Mouse (Mus musculus) adrenal gland (tissue): Measurements from ENCODE around the gene Plekha3.

ENCODE experiments used
- intact Hi-C: fragments of 180-260 bp; cut with DNase I; formaldehyde crosslinking; loops from one replicate; pipeline ENCODE4 v1.15.1; 2025
- long read RNA-seq, 2 experiments: library from polyadenylated mRNA; unstranded; transcript quantifications; one replicate each; pipeline ENCODE4 v2.0.0; 2020; ENCODE audit warnings: borderline replicate concordance in 1 of 2; ENCODE audit not compliant: insufficient replicate concordance in 1 of 2

Plekha3 gene
- long read RNA-seq, experiment 1, partial matches to known transcripts, result 3 of 8 reads
- long read RNA-seq, experiment 1, other reads (novel, unspliced or antisense), result 3 of 8 reads
- long read RNA-seq, experiment 2, partial matches to known transcripts, result 4 of 5 reads
- long read RNA-seq, experiment 2, other reads (novel, unspliced or antisense), result 0 of 5 reads

DNA sequence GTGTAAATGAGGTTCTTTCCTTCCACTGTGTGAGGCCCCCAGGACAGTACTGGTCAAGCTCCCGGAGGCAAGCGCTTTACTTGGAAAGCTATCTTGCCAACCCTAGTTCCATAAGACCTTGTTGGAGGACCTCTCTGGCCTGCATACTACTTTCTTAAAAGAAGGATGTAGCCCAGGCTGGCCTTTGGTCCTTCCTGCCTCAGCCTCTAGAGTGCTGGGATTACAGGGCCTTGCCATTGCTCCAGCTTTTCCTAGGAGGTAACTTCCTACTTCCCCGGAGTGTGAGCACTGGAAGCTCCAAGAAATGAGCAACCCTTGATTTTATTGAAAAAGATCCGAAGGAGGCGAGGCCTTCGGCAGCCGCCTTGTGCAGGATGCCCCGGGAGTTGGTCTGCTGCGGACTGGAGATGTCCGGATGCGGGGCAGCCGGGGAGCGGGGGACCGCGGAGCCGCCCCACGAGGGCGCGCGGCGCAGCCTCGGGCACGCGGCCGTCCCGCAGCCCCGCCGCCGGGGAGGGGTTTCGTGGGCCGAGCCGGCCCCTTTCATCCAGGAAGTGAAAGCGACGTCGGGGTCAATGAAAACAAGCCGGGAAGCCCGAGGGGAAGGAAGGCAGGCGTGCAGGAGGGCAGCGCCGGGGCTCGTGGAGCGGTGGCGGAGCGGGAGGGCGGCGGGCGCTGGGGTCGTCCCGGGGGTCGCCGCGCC is at the start of gene Plekha3:
Plekha3 (plus strand) TSS at position 557 of the 703 bp plus-strand sequence.
- intact Hi-C loops, result no loop called here

DNA sequence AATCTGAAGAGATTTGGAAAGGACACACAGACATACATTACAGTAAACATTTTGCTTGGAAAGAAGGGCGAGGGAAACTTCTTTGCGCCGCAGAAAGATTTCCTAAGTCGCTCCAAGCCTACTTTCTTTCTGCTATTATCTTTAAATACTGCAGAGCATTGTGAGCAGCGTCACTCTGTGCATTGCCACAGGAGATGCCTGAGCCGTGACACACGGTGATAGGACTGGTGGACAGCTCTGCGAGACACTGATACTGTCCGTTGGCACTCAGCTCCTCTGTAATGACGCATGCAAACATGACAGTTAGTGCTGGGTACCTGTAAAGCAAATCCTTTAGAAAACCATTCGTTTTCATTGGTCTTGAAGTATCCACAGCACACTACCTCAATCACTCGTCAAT is 44.8 kb upstream of the Plekha3 start:
- intact Hi-C loops, result no loop called here

DNA sequence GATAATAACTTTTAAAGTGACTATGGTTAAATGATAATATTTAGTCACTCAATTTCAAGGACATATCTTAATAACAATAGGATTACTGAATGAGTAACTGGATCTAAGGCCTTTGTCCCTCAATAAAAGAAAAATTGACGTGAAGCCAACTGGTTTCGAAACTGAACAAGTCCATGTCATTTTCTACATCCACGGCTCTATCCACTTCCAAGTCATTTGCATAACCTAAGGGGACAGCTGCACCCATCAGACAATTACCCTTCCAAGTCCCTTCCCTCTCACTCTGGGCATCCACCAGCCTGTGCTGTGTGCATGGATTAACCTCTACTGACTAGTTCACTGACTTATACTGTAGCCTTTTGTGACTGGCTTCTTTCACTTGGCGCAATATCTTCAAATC is 43.5 kb upstream of the Plekha3 start:
- intact Hi-C loops, result no loop called here

DNA sequence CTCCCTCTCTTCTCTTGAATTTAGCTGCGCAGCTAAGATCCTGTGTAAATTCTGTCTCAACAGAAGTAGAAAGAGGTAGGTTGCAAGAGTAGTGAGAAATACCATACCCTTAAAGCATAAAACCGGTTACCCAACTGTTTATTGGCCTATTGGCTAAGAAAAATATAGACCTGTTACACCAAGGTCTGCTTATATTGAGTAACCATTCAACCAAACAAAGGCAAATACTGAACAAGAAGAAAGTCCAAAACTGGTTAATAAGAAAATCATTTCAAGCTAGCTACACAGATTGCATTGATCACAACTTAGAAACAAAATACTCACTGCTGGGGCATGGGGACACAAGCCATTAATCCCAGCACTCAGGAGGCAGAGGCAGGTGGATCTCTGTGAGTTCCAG is 35.4 kb upstream of the Plekha3 start:
- intact Hi-C loops, result no loop called here

DNA sequence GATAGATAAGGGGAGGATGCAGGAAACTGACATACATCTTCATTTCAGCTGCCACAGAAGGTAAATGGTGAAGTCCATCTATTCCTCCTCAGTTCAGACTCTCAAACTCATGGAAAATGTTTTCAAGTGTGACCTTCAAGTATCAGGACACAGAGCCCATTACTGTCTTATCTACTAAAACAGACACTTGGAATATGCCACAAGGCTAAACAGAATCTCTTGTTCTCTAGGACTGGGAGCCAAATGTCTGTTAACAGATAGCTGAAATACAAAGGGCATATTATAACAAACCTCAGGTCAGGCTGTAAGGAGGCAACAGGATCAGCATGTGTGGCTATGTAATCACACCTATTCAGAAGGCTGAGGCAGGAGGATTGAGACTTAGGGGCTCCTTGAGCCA is 31.3 kb upstream of the Plekha3 start:
- intact Hi-C loops, result no loop called here

DNA sequence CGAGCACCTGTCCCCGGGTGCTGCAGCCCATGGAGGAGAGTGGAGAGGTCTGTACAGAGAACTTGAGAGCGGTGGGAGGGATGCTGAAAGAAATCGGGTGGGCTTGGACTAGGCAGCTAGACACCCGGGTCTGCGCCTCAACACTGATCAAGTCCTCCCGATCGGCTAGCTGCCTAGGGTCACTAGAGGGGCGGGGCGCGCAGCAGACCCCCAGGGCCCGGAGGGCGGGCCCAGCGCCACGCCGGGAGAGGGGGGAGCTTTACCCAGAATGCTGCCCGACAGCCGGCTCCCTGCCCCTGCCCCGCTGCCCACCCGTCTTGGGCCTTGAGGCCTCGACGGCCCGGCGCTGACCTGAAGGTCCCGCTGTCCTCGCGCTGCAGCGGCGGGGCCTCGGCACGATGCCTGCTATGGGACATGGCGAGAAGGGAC is 27.6 kb upstream of the Plekha3 start:
- intact Hi-C loops, result no loop called here

DNA sequence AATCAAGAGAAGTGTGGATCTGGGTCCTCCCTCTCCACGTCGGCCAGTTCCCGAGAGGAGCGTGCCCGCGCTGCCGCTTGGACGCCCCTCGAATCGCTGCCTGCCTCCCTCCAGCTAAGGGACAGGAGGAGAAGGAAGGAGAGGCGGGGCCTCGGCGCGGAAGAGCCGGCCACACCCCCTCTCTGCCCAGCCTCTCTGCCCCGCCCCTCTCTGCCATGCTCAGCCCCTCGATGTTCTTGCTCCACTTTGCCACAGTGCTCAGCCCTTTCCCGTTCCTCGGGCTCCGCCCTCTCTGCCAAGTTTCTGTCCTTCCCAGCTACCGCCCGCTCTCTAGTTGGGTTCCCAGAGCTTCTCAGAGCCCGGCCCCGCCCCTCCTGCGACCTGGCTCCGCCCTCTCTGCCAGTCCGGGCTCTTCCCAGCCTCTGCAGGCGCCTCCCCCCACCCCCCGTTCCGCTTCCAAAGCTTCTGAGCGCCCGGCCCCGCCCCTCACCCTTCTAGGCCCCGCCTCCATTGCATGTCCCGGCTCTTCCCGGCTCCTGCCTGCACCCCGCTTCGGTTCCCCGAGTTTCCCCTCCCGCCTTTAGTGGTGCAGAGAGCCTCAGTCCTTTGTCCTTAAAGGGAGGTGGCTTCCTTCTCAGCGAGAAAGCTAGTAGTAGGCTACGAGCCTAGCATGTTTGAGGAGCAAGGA is 27.1 kb upstream of the Plekha3 start, which contains the start of the genes Prkra and Pjvk:
Prkra (minus strand) TSS at position 133 of the 688 bp plus-strand sequence.
Pjvk (plus strand) TSS at position 594 of the 688 bp plus-strand sequence.
- intact Hi-C loops, result no loop called here

DNA sequence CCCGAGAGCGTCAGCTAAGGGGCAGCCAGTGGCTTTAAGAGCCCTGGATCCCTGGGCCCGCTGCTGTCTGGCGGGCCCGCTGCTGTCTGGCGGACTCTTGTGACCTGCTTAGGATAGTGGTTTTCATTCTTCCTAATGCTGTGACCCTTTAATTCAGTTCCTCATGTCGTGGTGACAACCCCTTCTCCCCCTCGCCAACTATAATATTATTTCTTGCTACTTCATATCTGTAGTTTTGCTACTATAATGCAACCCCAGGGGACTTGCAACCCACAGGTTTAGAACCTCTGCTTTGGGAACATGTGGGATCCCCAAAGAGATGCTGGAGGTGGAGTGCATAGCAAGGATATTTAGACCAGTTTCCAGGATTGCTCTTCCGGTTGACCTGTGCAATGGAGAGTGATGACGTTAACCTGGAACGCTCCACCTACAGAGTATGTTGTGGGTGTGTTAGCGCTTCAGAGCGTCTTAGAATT is 26.4 kb upstream of the Plekha3 start:
- intact Hi-C loops, result no loop called here

DNA sequence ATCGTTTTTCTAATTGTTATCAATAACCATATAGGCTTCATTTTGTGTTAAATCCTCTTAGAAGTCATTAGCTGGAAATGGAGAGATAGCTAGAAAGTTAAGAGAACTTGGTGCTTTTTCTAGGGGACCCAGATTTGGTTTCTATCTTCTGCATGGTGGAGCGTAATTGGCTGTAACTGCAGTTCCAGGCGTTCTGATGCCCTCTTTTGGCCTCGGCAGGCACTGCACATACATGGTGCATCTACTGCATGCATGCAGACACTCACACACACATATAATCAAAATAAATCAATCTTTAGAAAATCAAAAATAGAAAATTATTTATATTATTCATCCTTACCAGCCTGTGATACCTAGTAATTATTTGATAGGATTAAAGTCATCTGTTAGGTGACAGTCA is 22.0 kb upstream of the Plekha3 start:
- intact Hi-C loops, result no loop called here

DNA sequence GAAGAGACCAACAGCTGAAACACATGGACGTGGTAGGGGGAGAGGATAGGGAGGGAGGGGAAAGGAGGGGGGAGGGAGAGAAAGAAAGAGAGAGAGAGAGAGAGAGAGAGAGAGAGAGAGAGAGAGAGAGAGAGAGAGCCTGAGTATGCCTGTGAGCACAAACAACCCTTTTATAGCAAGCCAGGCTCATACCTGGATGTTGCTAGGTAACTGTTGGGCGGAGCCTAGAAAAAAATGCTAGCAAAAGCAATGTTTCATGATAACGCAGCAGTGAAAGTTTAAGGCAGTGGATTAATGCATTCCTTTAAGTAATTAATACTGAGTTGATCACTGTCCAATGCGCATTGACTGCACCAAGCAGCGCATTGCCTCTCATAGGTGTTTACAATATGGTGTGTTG is 20.4 kb upstream of the Plekha3 start:
- intact Hi-C loops, result no loop called here

DNA sequence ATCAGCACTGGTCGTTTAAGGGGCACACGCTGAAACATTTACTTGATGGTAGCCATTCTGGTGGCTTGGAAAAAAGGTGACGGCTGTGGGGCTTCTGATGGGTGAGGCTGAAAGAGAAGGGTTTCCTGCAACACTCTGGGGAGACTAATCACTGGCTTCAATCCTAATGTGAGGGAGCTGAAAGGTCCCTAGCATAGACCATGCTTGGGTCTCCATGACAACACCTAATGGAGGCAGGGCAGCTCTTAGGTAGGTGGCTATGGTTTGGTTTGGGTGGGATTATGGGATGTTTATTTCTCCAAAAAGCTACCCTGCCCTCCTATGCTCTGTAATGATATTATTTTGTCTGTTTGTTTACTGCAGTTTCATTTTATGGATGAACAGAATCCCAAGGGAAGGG is 19.6 kb upstream of the Plekha3 start:
- intact Hi-C loops, result no loop called here

DNA sequence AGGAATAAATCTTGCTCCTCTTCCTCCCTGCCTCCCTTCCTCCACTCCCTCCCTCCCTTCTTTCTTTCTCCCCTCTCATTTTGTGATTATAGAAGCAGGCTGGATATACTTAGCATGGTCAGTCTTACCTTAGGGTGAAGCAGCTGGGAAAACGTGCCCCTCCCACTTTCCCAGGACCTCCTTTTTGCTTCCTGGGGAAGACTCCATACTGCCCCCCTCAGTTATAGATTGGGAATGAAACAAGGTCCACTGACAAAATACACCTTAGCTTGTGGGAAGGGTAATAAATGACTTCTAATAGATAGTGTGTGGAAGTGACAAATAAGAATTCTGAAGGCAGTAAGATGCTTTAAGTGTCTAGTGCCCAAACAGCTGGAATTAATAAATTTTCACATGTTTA is 19.1 kb upstream of the Plekha3 start:
- intact Hi-C loops, result no loop called here

DNA sequence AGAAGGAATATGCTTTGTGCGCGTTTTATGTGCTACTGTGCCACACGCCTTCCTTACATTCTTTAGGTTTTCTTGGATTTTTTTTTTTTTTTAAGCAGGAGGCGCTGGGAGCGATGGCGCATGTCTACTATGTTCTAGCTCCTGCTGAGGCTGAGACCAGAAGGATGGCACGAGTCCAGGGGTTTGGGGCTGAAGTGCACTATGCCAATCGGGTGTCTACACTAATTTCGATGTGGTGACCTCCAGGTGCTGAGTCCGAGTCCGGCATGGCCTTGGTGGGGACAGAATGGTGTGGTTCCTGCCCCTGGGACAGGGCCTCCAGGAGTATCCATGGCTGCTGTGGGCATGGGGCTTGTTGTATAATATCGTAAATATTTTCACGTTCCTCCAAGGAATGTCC is 16.5 kb upstream of the Plekha3 start:
- intact Hi-C loops, result no loop called here

DNA sequence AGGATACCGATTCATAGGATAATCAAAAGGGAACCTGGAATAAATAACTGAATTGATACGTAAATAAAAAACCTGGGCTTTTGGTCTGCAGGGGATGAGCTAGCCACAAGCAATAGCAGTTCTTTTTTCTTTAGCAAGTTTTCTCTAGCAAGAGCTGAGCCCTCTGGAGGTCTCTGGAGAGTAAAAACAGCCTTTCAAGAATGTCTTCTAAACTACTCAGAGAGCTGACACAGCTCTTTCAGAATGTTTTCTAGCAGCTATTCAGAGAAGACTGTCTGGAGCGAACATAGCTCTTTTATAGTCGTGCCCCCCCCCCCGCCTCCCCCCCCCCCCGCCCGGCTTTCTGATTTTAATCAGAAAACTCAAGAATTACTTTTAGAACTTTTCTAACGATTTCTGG is 15.7 kb upstream of the Plekha3 start:
- intact Hi-C loops, result no loop called here

DNA sequence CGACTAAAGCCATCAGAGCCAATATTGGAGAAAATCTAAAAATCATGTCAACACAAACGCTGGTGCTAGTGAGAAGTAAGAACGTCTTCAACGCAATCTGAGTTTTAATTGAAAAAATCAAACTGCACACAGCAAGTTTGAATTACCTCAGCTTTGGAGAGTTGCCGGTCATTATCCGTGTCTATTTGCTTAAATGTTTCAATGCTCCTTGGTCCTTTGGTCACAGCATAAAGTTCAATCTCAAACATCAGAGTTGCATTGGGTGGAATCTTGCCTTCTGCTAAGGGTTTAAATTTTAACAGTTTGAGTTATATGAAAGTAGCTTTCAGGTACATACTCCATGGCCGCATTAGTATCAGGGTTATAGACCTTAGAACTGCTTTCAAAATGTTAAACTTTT is 9.6 kb upstream of the Plekha3 start:
- intact Hi-C loops, result no loop called here

DNA sequence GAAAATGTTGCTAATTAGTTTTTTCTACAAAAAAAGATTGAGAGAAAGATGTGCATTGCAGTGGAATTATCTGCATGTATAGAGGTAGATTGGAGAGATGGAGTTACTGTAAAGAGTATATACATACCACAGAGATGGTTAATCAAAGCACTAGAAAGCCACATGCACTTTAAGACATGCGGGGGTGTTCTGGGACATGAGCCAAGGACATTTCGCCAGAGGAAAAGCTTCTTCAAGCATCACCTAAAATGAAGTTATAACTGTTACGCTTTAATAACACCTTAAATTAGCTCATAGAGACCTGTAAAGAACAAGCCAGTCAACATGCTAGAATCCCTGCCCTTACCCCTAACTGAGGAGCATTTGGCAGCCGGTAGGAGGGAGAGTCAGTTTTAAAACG is 7.9 kb upstream of the Plekha3 start:
- intact Hi-C loops, result no loop called here

DNA sequence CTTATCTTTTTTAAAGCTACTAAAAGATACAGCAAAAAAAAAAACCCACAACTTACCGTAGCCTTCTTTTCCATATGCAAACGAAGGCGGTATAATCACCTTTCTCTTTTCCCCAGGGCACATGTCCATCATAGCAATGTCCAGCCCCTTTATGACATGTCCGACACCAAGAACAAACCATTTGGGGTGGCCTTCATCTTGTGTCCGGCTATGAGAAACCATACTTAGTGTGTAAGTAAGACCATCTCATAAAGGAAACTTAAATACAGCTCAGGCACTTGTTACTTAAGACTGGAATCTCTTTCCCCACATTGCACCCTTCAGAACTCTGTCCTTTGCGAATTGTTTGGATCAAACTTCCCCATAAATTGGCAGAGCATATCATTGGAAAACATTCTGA is 3.4 kb upstream of the Plekha3 start:
- intact Hi-C loops, result no loop called here

DNA sequence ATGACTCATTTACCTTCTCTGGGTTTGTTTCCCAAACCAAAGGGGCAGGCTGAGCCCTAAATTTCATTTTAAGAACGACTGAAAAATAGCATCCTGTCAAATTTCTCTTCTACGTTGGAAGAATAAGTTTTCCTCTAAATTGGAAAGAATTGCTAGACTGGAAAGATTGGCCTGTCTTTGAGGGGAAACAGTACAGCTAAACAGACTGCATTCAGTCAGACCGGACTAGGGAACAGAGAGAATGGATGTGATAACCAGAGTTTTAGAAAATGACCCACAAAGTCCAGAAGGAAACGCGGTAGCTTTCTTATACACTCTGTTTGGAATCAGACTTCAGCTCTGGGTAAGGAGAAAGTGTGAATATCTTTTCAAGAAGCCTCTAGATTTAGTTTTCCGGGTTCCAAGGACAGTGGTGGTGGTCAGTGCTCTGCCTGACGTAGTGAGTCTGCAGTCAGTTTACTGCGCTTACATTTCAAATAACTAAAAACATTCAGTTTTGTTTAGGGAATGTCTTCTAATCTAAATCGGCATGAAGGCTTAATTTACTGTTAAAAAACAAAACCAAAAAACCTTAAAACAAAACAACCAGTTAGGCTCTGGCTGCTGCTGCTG is 2.8 kb upstream of the Plekha3 start:
- intact Hi-C loops, result no loop called here

DNA sequence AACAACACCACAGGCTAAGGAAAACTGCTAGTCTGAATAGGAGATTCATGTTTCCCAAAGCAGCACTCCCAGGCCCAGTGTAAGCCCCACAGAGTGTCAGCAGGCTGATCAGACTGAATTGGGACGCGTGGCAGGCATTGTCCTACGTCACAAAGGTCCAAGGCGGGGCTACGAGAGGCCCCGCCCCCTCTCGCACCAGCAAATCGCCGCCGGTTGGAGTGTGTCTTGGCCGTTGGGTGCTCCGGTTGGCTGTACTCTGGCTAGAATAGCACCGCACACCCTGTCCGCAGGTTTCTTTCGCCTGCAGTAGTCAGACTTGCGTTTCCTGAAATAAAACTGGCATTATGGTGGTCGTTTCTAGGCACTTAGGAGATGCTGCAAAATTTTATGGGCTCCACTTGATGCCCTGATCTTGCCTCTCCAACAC is 2.1 kb upstream of the Plekha3 start, which contains the start of gene Fkbp7:
Fkbp7 (minus strand) TSS at position 151 of the 427 bp plus-strand sequence.
- intact Hi-C loops, result no loop called here

DNA sequence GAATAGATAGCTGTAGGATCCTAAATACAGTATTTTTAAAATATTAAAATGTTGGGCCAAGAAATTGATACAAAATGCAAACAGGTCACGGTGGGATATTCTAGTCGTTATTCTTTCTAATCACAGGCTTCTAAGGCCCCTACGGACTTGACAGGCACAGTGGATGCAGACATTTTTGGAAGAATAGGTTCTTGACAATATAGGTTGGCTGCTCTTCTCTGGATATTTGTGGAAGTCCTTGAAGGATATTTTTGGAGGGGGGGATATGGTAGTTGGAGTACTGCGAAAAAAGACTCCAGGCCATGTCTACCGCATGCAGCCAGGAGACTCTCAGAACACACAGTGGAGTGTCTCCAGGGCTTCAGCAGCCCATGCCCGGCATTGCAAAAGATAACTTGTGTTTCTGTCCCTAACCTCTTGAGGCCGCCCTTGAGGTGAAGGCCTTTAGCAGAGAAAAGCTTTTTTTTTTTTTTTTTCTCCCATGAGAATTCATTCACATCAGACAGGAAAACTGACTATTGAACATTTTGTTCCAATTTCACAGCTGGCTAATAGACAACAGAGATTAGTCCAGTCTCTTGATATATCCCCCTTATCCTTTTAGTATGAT is 1.5 kb upstream of the Plekha3 start:
- intact Hi-C loops, result no loop called here

DNA sequence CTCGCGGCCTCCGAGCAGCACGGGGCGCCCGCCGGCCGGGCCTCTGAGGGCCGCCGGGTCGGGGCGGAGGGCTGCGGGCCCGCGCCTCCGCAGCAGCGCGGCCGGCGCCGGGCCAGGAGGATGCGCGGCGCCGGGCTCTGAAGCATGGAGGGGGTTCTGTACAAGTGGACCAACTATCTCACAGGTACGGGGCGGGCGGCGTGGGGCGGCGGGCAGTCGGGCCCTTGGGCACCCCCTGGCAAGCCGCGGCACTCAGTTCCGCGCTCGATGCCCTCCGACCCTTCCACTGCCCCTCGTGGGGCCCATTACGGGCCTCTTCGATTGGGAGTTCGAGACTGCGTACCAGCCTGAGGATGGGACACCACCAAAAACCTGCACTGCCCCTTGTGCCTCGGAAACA is 370 bp downstream of the Plekha3 start:
- intact Hi-C loops, result no loop called here
